Mouse (Mus musculus) intestine, embryonic 14.5 days (tissue): ENCODE measurements around the gene Abcf3. TPM values are rescaled to one million over a fixed set of nuclear protein-coding genes. Genes with fewer than 3 reads are reported as not detected.

Experiments used
- ATAC-seq: fragments of 200-750 bp; cut with Nextera tagmentation; replicated peaks from 2 replicates; pipeline ENCODE4 v1.8.0; 2017; ENCODE audit warnings: low read depth, moderate number of reproducible peaks, moderate TSS enrichment, moderate library complexity; ENCODE audit not compliant: low FRiP score, low TSS enrichment
- DNase-seq: peaks from one replicate; pipeline ENCODE4 v3.0.0-alpha.2; 2018; ENCODE audit warnings: low spot score
- H3K27ac ChIP-seq: fragments of 300-500 bp; sonication (generic); 2 replicates; pipeline ENCODE4 v1.5.1; 2014; ENCODE audit warnings: low read depth, mild to moderate bottlenecking, control low read depth
- H3K27me3 ChIP-seq: fragments of 300-500 bp; sonication (generic); replicated peaks from 2 replicates; pipeline ENCODE4 v1.6.1; 2014; ENCODE audit warnings: low read length, control low read depth; ENCODE audit not compliant: control insufficient read depth, insufficient read depth
- H3K36me3 ChIP-seq: fragments of 300-500 bp; sonication (generic); 2 replicates; pipeline ENCODE4 v1.6.1; 2014; ENCODE audit warnings: low read length, control low read depth; ENCODE audit not compliant: control insufficient read depth, insufficient read depth
- H3K4me1 ChIP-seq: fragments of 300-500 bp; sonication (generic); replicated peaks from 2 replicates; pipeline ENCODE4 v1.6.1; 2014; ENCODE audit warnings: low read length, control low read depth, mixed read lengths; ENCODE audit not compliant: control insufficient read depth, insufficient read depth
- H3K4me2 ChIP-seq: fragments of 300-500 bp; sonication (generic); 2 replicates; pipeline ENCODE4 v1.6.1; 2014; ENCODE audit warnings: low read length
- H3K4me3 ChIP-seq: fragments of 300-500 bp; sonication (generic); 2 replicates; pipeline ENCODE4 v1.5.1; 2014; ENCODE audit warnings: low read depth, low read length, control low read depth, mixed read lengths
- H3K9ac ChIP-seq: fragments of 300-500 bp; sonication (generic); 2 replicates; pipeline ENCODE4 v1.6.1; 2014; ENCODE audit warnings: mild to moderate bottlenecking, low read length
- H3K9me3 ChIP-seq: fragments of 300-500 bp; sonication (generic); 2 replicates; pipeline ENCODE4 v1.6.1; 2016; ENCODE audit warnings: low read length, control low read depth; ENCODE audit not compliant: control insufficient read depth
- WGBS: fragments of 180-500 bp; shearing (Covaris S2); extraction: QIAGEN DNeasy Blood & Tissue Kit; methylation state at CpG from one replicate; pipeline ENCODE4 v1.1.7; 2014; 5-methylcytosine and 5-hydroxymethylcytosine counted together
- microRNA counts: library from miRNA; unstranded; fragments of <30 nt; microRNA quantifications from one replicate; lab custom pipeline; 2016
- microRNA-seq: library from miRNA; unstranded; fragments of <30 nt; microRNA quantifications from one replicate; pipeline ENCODE4, GENCODE M21; 2016
- polyA plus RNA-seq: library from polyadenylated mRNA; unstranded; fragments of >200 nt; fragmentation: Nextera tagmentation; extraction: Ambion mirVana; gene quantifications from 2 replicates; pipeline ENCODE4 v1.2.1, GENCODE M21; 2014

Abcf3 gene
- polyA plus RNA-seq, 1 experiment from 2014 or later = 47.9 TPM

DNA sequence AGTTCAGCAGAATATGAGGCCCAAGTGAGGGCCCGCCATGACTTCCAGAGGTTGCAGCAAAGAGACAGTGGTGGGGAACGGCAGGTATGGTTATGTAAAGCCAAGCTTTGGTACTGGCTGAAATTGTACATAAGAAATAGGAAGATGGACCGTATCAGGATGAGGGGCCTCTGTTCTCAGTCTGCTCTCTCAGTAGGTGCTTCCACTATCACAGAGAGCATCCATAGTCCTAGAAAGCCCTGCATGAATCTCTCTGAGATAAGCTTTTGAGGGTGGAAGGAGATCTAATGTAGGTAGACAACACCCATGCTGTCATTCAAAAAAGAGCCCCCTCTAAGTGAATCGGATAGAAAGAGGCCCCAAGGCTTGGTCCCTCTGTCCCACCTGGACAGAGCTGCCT lies 47.4 kb downstream of the Abcf3 start:
- H3K27ac ChIP-seq = no peak overlapping the region
- WGBS = 86% methylated on average over 4 of the region's 4 CpGs
- H3K36me3 ChIP-seq = no peaks in the 10 kb centered on the region
- H3K4me3 ChIP-seq = no peak overlapping the region
- H3K9ac ChIP-seq = no peak overlapping the region
- ATAC-seq (no peak), DNase-seq (no peak)
- H3K27me3 ChIP-seq = peaks cover 32% of the 10 kb centered on the region
- no peak overlapping the region for H3K4me2 ChIP-seq
- no peaks in the 10 kb centered on the region for H3K9me3 ChIP-seq
- peaks cover 6% of the 10 kb centered on the region; the same call in 1 of the 2 replicates for H3K4me1 ChIP-seq

DNA sequence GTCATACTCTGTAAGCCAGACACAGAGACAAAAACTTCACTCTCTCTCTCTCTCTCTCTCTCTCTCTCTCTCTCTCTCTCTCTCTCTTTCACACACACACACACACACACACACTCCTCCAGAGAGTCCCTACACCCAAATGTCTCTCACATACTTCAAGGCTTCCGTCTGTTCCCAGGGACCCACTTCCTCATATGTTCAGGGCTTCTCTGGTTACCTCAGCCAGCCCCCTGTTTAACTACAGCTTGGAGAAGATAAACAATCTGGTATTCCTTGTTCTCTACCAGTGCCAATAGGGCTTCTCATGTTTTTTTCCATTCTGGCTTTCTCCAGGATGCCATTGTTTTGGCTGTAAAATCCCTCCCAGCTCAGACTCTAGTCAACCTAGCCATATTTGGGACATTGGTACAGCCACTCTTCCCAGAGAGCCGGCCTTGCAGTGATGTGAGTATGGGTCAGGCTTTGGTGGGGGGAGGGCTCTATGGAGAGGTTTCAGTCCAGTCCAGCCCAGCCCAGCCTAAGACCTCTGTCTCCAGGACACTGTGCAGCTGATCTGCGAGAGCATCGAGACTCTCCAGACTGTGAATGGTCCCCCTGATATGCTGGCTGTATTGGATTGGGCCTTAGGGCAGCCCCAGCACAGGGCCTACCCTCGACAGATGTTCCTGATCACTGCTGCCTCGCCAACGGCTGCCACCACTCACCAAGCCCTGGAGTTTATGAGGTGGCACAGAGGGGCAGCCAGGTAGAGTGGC lies 48.5 kb downstream of the Abcf3 start:
- WGBS = 51% methylated on average over 7 of the region's 7 CpGs
- Histone ChIP-seq H3K27me3 (peaks cover 20% of the 10 kb centered on the region), H3K4me2 (no peak overlapping the region), H3K9me3 (no peaks in the 10 kb centered on the region), H3K36me3 (no peaks in the 10 kb centered on the region), H3K4me1 (no peaks in the 10 kb centered on the region), H3K27ac (no peak overlapping the region), H3K4me3 (no peak overlapping the region), H3K9ac (no peak overlapping the region)
- DNase-seq (no peak), ATAC-seq (no peak)

DNA sequence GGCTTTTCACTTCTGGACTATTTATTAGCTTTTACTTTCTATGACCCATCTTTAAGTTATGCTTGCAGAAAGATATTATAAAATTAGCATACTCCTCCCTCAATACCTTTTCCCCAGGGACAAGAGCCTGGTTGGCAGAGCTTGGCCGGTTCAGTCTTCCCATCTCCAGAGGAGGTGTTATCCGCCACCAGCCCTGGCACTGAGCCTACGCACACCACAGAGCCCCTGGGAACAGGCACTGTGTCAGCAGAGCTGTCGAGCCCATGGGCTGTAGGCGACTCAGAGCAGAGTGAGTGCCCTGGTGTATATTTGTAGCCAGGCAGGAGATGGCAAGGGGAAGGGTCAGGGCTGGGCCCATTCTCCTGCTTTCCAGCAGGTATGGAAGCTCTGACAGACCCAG lies 52.1 kb downstream of the Abcf3 start:
- Histone ChIP-seq H3K4me1 (no peaks in the 10 kb centered on the region), H3K27ac (no peak overlapping the region), H3K36me3 (peaks cover 15% of the 10 kb centered on the region), H3K9me3 (no peaks in the 10 kb centered on the region), H3K4me2 (no peak overlapping the region), H3K4me3 (no peak overlapping the region), H3K27me3 (no peaks in the 10 kb centered on the region), H3K9ac (no peak overlapping the region)
- DNase-seq (no peak), ATAC-seq (no peak)
- WGBS = 75% methylated on average over 5 of the region's 5 CpGs

- no peak overlapping the region for H3K4me2 ChIP-seq
- H3K27ac ChIP-seq = no peak overlapping the region
- no peaks in the 10 kb centered on the region for H3K9me3 ChIP-seq
- 80% methylated on average over 9 of the region's 9 CpGs for WGBS
- no peak overlapping the region for H3K9ac ChIP-seq
- H3K4me3 ChIP-seq = no peak overlapping the region
- no peaks in the 10 kb centered on the region for H3K27me3 ChIP-seq
- peaks cover 38% of the 10 kb centered on the region for H3K36me3 ChIP-seq
- ATAC-seq (no peak), DNase-seq (no peak)
- H3K4me1 ChIP-seq = peaks cover 2% of the 10 kb centered on the region
Observed at GRCm38 (mm10) chr16:20604705-20605104, 56.3 kb downstream of the Abcf3 start.

DNA sequence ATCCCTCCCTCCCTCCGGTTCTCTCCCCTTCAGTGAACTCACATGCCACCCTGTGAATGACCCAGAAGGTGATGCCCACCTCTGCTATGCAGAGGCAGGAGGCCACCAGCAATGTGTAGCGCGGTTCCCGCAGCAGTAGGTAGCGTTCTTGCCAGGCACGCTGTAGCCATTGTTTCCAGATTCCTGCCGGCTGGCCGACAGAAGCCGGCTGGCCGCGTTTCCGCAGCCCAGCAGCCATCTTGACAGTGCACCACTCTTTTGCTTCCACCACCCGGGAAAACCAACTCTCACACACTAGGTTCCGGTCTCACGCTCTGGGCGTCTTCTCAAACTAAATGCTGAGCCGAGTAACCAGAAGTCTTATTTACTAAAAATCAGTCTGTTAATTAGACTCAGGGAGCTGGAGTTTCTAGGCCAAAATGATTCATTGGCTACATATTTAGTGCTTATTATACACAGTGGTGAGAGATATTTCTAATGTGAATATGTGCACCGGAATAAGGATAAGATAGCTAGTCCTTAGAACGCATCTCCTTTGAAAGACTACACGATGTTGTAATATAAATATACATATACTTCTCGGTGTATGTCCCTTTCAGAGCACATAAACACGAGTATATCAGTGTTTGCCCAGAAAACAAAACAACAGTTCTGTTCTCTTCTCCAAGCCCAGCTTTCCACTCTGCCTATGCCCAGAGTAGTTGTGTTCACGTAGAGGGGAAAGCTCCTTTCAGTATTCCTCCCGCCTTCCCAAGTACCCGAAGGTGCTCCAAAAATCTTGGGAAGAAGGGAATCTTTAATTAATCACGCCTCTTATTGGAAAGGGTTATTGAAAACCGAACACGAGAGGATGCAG lies 62.4 kb downstream of the Abcf3 start:
- Histone ChIP-seq H3K27ac (peak overlapping the region; percentile 87), H3K27me3 (no peaks in the 10 kb centered on the region), H3K36me3 (peaks cover 20% of the 10 kb centered on the region), H3K4me1 (peaks cover 12% of the 10 kb centered on the region), H3K9ac (peak overlapping the region; percentile 74), H3K4me3 (peak overlapping the region; percentile 78), H3K9me3 (no peaks in the 10 kb centered on the region), H3K4me2 (peak overlapping the region; percentile 100)
- ATAC-seq = peak; percentile 76
- under 1% methylated on average over 28 of the region's 28 CpGs for WGBS
- DNase-seq = peak; percentile 93

MicroRNA genes within 50 kb of the gene (microRNA counts, 519-probe panel; counts per million panel counts)
- 2,782 counts per million, percentile 30 among the panel's probes with 10 or more counts for microRNA mmu-miR-1224 (lab: Ali Mortazavi, UCI)

Small RNAs within 50 kb of the gene (microRNA-seq; reads per million reads assigned to microRNA genes)
- 8.7 reads per million, percentile 38 among the genes with 10 or more reads in this experiment for gene Mir1224

Other genes with a start within 250 kb of the Abcf3 start
- gene Parl, start 246.2 kb upstream of the Abcf3 start, polyA plus RNA-seq = 93.7 and 101 TPM in 2 replicates
- not detected in 2 replicates for gene Cyp2ab1, start 223.2 kb upstream of the Abcf3 start, polyA plus RNA-seq
- gene Abcc5, start 122.2 kb upstream of the Abcf3 start, polyA plus RNA-seq = 59.0 and 62.8 TPM in 2 replicates
- gene Eif2b5, start 49.8 kb upstream of the Abcf3 start, polyA plus RNA-seq = 98.9 and 99.8 TPM in 2 replicates
- 24.6 and 26.1 TPM in 2 replicates for gene Dvl3, start 31.6 kb upstream of the Abcf3 start, polyA plus RNA-seq
- gene Ap2m1, start 13.1 kb upstream of the Abcf3 start, polyA plus RNA-seq = 630 and 682 TPM in 2 replicates
- 5.3 and 6.2 TPM in 2 replicates for gene Vwa5b2, start 40.9 kb downstream of the Abcf3 start, polyA plus RNA-seq
- gene Eef1akmt4, start 63.0 kb downstream of the Abcf3 start, polyA plus RNA-seq = 42.3 and 43.7 TPM in 2 replicates
- not detected in 2 replicates for gene Gm49333, start 63.0 kb downstream of the Abcf3 start, polyA plus RNA-seq
- 51.3 and 53.6 TPM in 2 replicates for gene Alg3, start 63.2 kb downstream of the Abcf3 start, polyA plus RNA-seq
- gene Camk2n2, start 72.7 kb downstream of the Abcf3 start, polyA plus RNA-seq = 1.6 and 1.7 TPM in 2 replicates
- 1.0 and 1.2 TPM in 2 replicates for gene Ece2, start 81.3 kb downstream of the Abcf3 start, polyA plus RNA-seq
- 291 and 321 TPM in 2 replicates for gene Psmd2, start 103.1 kb downstream of the Abcf3 start, polyA plus RNA-seq
- gene Eif4g1, start 119.7 kb downstream of the Abcf3 start, polyA plus RNA-seq = 157 and 171 TPM in 2 replicates
- gene Fam131a, start 144.7 kb downstream of the Abcf3 start, polyA plus RNA-seq = 8.7 and 9.1 TPM in 2 replicates
- 125 and 133 TPM in 2 replicates for gene Polr2h, start 169.1 kb downstream of the Abcf3 start, polyA plus RNA-seq
- 15.1 and 15.9 TPM in 2 replicates for gene Clcn2, start 169.2 kb downstream of the Abcf3 start, polyA plus RNA-seq
- gene Chrd, start 184.6 kb downstream of the Abcf3 start, polyA plus RNA-seq = 3.7 and 4.2 TPM in 2 replicates
- gene Thpo, start 185.9 kb downstream of the Abcf3 start, polyA plus RNA-seq = 1.2 and 1.6 TPM in 2 replicates